Mouse (Mus musculus) liver, embryonic 11.5 days (tissue): ENCODE measurements around the gene Fbxo21. TPM values are rescaled to one million over a fixed set of nuclear protein-coding genes. Genes with fewer than 3 reads are reported as not detected.

Experiments used
- ATAC-seq: fragments of 200-750 bp; cut with Nextera tagmentation; replicated peaks from 2 replicates; pipeline ENCODE4 v1.8.0; 2017; ENCODE audit warnings: moderate number of reproducible peaks, mild to moderate bottlenecking, moderate TSS enrichment, moderate library complexity; ENCODE audit not compliant: low FRiP score
- DNase-seq: peaks from one replicate; pipeline ENCODE4 v3.0.0-alpha.2; 2017; ENCODE audit warnings: low spot score
- H3K27ac ChIP-seq: fragments of 300-500 bp; sonication (generic); 2 replicates; pipeline ENCODE4 v1.5.1; 2014; ENCODE audit warnings: mild to moderate bottlenecking, low read depth, low read length, control low read depth
- H3K27me3 ChIP-seq: fragments of 300-500 bp; sonication (generic); replicated peaks from 2 replicates; pipeline ENCODE4 v1.6.1; 2014; ENCODE audit warnings: low read length, mixed read lengths; ENCODE audit not compliant: control insufficient read depth, insufficient read depth
- H3K36me3 ChIP-seq: fragments of 300-500 bp; sonication (generic); 2 replicates; pipeline ENCODE4 v1.6.1; 2014; ENCODE audit warnings: mild to moderate bottlenecking, low read length, moderate library complexity, mixed read lengths; ENCODE audit not compliant: control insufficient read depth, insufficient read depth
- H3K4me1 ChIP-seq: fragments of 300-500 bp; sonication (generic); replicated peaks from 2 replicates; pipeline ENCODE4 v1.6.1; 2014; ENCODE audit warnings: low read length, mixed read lengths; ENCODE audit not compliant: control insufficient read depth, insufficient read depth
- H3K4me2 ChIP-seq: fragments of 300-500 bp; sonication (generic); 2 replicates; pipeline ENCODE4 v1.6.1; 2014; ENCODE audit warnings: mild to moderate bottlenecking, control low read depth, moderate library complexity
- H3K4me3 ChIP-seq: fragments of 300-500 bp; sonication (generic); 2 replicates; pipeline ENCODE4 v1.5.1; 2014; ENCODE audit warnings: low read depth, low read length, control low read depth
- H3K9ac ChIP-seq: fragments of 300-500 bp; sonication (generic); 2 replicates; pipeline ENCODE4 v1.6.1; 2014; ENCODE audit warnings: low read depth, low read length, control low read depth
- H3K9me3 ChIP-seq: fragments of 300-500 bp; sonication (generic); 2 replicates; pipeline ENCODE4 v1.6.1; 2016; ENCODE audit warnings: low read length, inconsistent platforms, mixed read lengths; ENCODE audit not compliant: control insufficient read depth
- WGBS: fragments of 180-500 bp; shearing (Covaris S2); extraction: QIAGEN DNeasy Blood & Tissue Kit; methylation state at CpG from one replicate; pipeline ENCODE4 v1.1.7; 2014; 5-methylcytosine and 5-hydroxymethylcytosine counted together
- polyA plus RNA-seq: library from polyadenylated mRNA; unstranded; fragments of >200 nt; fragmentation: Nextera tagmentation; extraction: Ambion mirVana; gene quantifications from 2 replicates; pipeline ENCODE4 v1.2.1, GENCODE M21; 2014

Gene Fbxo21
- polyA plus RNA-seq, 1 experiment from 2014 or later, result 44.8 TPM

- H3K9me3 ChIP-seq, result no peaks in the 10 kb centered on the region
- ATAC-seq (no peak), DNase-seq (no peak)
- H3K27me3 ChIP-seq, result no peaks in the 10 kb centered on the region; the same call in 1 of the 2 replicates
- H3K9ac ChIP-seq, result no peak overlapping the region
- no peaks in the 10 kb centered on the region for H3K4me1 ChIP-seq
- H3K36me3 ChIP-seq, result no peaks in the 10 kb centered on the region
- no peak overlapping the region for H3K4me3 ChIP-seq
- no peak overlapping the region for H3K4me2 ChIP-seq
- WGBS, result 88% methylated on average over 2 of the region's 2 CpGs
- H3K27ac ChIP-seq, result no peak overlapping the region
Observed at GRCm38 (mm10) chr5:118015669-118016068, 39.1 kb downstream of the Fbxo21 start.

GRCm38 (mm10) chr5:118017527-118017926 is 41.0 kb downstream of the Fbxo21 start:
- Histone ChIP-seq H3K4me3 (no peak overlapping the region), H3K36me3 (no peaks in the 10 kb centered on the region), H3K9me3 (no peaks in the 10 kb centered on the region), H3K4me2 (no peak overlapping the region), H3K27ac (no peak overlapping the region), H3K27me3 (no peaks in the 10 kb centered on the region; the same call in 1 of the 2 replicates), H3K4me1 (no peaks in the 10 kb centered on the region), H3K9ac (no peak overlapping the region)
- 59% methylated on average over 5 of the region's 5 CpGs for WGBS
- DNase-seq (no peak), ATAC-seq (no peak)

- DNase-seq, result no peak
Observed at GRCm38 (mm10) chr5:118019905-118020304, 43.4 kb downstream of the Fbxo21 start.

GRCm38 (mm10) chr5:118023053-118023452 is 46.5 kb downstream of the Fbxo21 start:
- peaks cover 11% of the 10 kb centered on the region for H3K4me1 ChIP-seq
- peaks cover 32% of the 10 kb centered on the region for H3K27me3 ChIP-seq
- WGBS, result 58% methylated on average over 3 of the region's 3 CpGs
- no peak overlapping the region for H3K4me3 ChIP-seq
- no peak overlapping the region for H3K27ac ChIP-seq
- ATAC-seq (no peak), DNase-seq (no peak)
- H3K36me3 ChIP-seq, result no peaks in the 10 kb centered on the region
- no peak overlapping the region for H3K4me2 ChIP-seq
- no peak overlapping the region for H3K9ac ChIP-seq
- H3K9me3 ChIP-seq, result no peaks in the 10 kb centered on the region

More at GRCm38 (mm10) chr5:118019905-118020304, 43.4 kb downstream of the Fbxo21 start:
- Histone ChIP-seq H3K9me3 (no peaks in the 10 kb centered on the region), H3K4me2 (no peak overlapping the region), H3K4me1 (no peaks in the 10 kb centered on the region), H3K4me3 (no peak overlapping the region), H3K9ac (no peak overlapping the region), H3K36me3 (no peaks in the 10 kb centered on the region), H3K27me3 (peaks cover 3% of the 10 kb centered on the region; the same call in 1 of the 2 replicates), H3K27ac (no peak overlapping the region)
- ATAC-seq, result no peak
- WGBS, result 65% methylated on average over 11 of the region's 11 CpGs

GRCm38 (mm10) chr5:118025880-118026279 is 49.4 kb downstream of the Fbxo21 start:
- 6% methylated on average over 12 of the region's 12 CpGs for WGBS
- Histone ChIP-seq H3K4me1 (peaks cover 24% of the 10 kb centered on the region), H3K9me3 (no peaks in the 10 kb centered on the region), H3K36me3 (no peaks in the 10 kb centered on the region), H3K27me3 (peaks cover 58% of the 10 kb centered on the region), H3K27ac (no peak overlapping the region), H3K4me3 (no peak overlapping the region), H3K4me2 (no peak overlapping the region), H3K9ac (no peak overlapping the region)
- ATAC-seq (no peak), DNase-seq (no peak)

DNA sequence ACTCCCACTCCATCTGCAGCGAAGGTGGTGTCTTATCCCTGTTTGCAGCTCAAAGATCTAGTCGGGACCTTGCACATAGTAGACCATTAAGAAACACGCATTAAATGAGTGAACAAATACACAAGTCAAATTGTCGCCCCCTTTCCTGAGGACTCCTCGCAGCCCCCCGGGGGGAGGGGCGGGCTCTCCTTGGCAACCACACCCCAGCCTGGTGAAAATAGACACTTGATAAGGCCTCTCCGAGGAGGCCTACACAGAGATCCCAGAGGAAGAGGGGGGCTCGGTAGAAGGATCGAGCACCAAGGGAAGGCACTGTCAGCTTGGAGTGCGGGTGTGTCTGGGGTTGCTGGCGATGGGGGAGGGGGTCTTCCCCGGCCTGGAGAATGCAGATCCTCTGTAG is 49.8 kb downstream of the Fbxo21 start:
- under 1% methylated on average over 13 of the region's 13 CpGs for WGBS
- Histone ChIP-seq H3K9ac (no peak overlapping the region), H3K36me3 (no peaks in the 10 kb centered on the region), H3K4me2 (no peak overlapping the region), H3K4me3 (no peak overlapping the region), H3K9me3 (no peaks in the 10 kb centered on the region), H3K27ac (no peak overlapping the region), H3K4me1 (peaks cover 24% of the 10 kb centered on the region), H3K27me3 (peaks cover 58% of the 10 kb centered on the region)
- DNase-seq (no peak), ATAC-seq (no peak)

DNA sequence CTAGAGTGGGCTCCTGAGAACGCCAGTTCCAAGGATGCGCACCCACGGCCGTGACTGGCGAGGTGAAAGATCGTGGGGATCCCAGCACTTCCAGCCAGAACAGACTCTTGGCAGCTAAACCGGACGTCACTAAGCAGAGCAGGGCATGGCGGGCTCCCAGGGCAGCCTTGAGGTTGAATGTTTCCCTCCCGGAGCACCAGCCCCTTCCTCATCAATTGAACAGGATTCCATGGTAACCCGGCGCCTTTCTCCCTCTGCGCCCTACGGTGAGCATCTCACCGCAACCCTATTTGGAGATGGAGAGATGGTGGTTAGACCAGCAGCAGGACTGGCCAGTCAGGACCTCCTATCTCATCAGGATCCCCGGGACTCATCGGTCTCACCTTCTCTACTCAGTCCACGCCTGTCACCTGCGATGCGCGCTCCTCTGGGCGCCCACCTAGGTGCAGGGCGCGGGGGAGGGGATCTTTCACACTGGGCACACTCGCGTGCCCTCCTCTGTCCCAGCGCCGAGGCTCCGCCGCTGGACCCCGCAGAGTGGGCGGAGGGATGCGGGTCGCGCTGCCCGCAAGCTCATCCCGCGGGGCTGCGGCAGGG is 50.7 kb downstream of the Fbxo21 start:
- peak overlapping the region; percentile 93 for H3K4me2 ChIP-seq
- peaks cover 58% of the 10 kb centered on the region for H3K27me3 ChIP-seq
- peak overlapping the region; percentile 60 for H3K4me3 ChIP-seq
- WGBS, result 2% methylated on average over 39 of the region's 39 CpGs
- no peaks in the 10 kb centered on the region for H3K9me3 ChIP-seq
- no peak for DNase-seq
- no peak overlapping the region for H3K9ac ChIP-seq
- H3K27ac ChIP-seq, result no peak overlapping the region
- H3K36me3 ChIP-seq, result no peaks in the 10 kb centered on the region
- peaks cover 24% of the 10 kb centered on the region for H3K4me1 ChIP-seq
- 0 out of 2 replicates have a peak, but pooled peaks have one; percentile 13 for ATAC-seq

DNA sequence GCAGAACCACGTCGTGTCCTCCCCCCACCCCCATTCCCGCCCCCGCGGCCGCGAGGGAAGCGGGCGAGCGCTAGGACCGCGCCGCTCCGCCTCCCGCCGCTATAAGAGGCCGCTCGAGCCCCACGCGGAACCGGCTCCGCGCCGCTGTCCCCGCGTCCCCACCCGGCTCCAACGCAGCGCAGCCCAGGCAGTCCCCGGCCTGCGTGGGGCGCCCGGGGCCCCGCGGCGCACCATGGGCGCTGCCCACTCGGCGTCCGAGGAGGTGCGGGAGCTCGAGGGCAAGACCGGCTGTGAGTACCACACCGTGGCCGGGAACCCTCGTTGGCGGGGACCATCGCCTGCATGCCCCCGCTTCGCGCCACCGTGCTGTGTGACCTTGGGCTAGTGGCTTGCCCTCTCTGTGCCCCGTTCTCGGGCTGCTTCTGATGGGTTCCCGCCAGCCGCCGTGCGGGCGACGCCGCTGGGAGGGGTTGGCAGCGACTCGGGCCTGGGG is 51.2 kb downstream of the Fbxo21 start, which contains the start of gene Tesc:
Tesc (plus strand) TSS at position 46 of the 493 bp plus-strand sequence.
- no peak within 1 kb of the TSS; the same call in 1 of the 2 replicates for H3K9ac ChIP-seq
- ATAC-seq (no peak), DNase-seq (no peak)
- H3K4me2 ChIP-seq, result peak within 1 kb of the TSS; percentile 93
- no peaks in the 10 kb centered on the region for H3K9me3 ChIP-seq
- H3K27me3 ChIP-seq, result peaks cover 58% of the 10 kb centered on the region
- under 1% methylated on average over 45 of the region's 63 CpGs for WGBS
- peak within 1 kb of the TSS; percentile 60 for H3K4me3 ChIP-seq
- peaks cover 24% of the 10 kb centered on the region for H3K4me1 ChIP-seq
- H3K36me3 ChIP-seq, result no peaks in the 10 kb centered on the region
- no peak within 1 kb of the TSS for H3K27ac ChIP-seq
